Mouse (Mus musculus) midbrain, embryonic 10.5 days (tissue): ENCODE measurements at regions not wholly inside any gene's neighbourhood (a gene's known extent, or its start where the extent isn't known, plus 50 kb on each side); places are given as distances from the start of the nearest gene placed in this dataset.

Source experiments
- DNase-seq: peaks from one replicate; pipeline ENCODE4 v3.0.0-alpha.2; 2017; ENCODE audit warnings: low spot score
- H3K27ac ChIP-seq: fragments of 300-500 bp; sonication (generic); replicated peaks from 2 replicates; pipeline ENCODE4 v1.5.1; 2016; ENCODE audit warnings: mild to moderate bottlenecking
- H3K27me3 ChIP-seq: fragments of 300-500 bp; sonication (generic); 2 replicates; pipeline ENCODE4 v1.6.1; 2016; ENCODE audit warnings: low read depth, mild to moderate bottlenecking; ENCODE audit not compliant: poor library complexity, severe bottlenecking
- H3K36me3 ChIP-seq: fragments of 300-500 bp; sonication (generic); 2 replicates; pipeline ENCODE4 v1.6.1; 2016; ENCODE audit warnings: mild to moderate bottlenecking, moderate library complexity
- H3K4me1 ChIP-seq: fragments of 300-500 bp; sonication (generic); 2 replicates; pipeline ENCODE4 v1.6.1; 2016
- H3K4me3 ChIP-seq: fragments of 300-500 bp; sonication (generic); 2 replicates; pipeline ENCODE4 v1.5.1; 2016; ENCODE audit warnings: mild to moderate bottlenecking, moderate library complexity
- H3K9me3 ChIP-seq: fragments of 300-500 bp; sonication (generic); replicated peaks from 2 replicates; pipeline ENCODE4 v1.6.1; 2016; ENCODE audit warnings: mild to moderate bottlenecking
- WGBS: fragments of 180-500 bp; shearing (Covaris S2); methylation state at CpG from one replicate; pipeline ENCODE4 v1.1.7; 2016; 5-methylcytosine and 5-hydroxymethylcytosine counted together

GRCm38 (mm10) chr3:148237555-148237954, 752.8 kb downstream of the Adgrl2 start:
- H3K9me3 ChIP-seq = no peaks in the 10 kb centered on the region; the same call in 1 of the 2 replicates
- 91% methylated on average over 6 of the region's 6 CpGs for WGBS

DNA sequence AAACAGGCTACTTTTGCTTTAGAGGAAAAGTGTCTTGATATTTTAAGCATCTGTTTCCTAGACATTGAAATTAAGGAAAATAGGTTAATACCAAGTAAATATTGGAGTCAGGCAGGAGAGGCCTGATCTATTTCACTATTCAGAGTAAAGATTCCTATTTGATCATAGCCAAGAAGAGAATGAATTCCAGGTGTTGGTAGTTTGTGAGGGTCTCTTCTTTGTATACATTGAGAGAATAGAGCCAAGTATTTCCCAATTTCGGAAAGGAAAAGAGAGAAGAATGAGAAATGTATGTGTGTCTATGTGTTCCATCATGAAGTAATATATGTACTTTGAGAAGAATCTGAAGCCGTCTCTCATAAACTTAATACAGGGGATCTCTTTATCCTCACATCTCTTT, 756.7 kb downstream of the Adgrl2 start:
- 86% methylated on average over 2 of the region's 2 CpGs for WGBS

More at GRCm38 (mm10) chr3:148237555-148237954, 752.8 kb downstream of the Adgrl2 start:
- Histone ChIP-seq H3K4me1 (no peaks in the 10 kb centered on the region), H3K27me3 (no peaks in the 10 kb centered on the region), H3K36me3 (no peaks in the 10 kb centered on the region), H3K4me3 (no peak overlapping the region), H3K27ac (no peak overlapping the region)
- DNase-seq = no peak

DNA sequence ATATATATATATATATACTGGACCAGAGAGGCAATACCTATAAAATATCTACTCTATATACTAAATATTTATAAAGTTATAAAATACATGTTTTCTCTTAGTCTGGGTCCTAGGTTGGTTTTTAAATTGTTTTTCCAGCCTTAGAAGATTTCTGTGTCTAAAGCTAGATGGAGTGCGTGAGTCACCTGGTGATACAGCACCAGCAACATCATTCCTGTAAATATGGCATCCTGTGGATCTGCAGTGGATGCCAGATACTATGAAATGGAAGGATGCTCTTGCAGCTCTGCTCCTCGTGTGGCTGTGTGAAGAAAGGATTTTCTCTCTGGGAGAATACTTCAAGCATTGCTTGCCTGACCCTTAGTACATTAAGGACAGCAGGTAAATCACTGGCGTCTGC, 761.2 kb downstream of the Adgrl2 start:
- Histone ChIP-seq H3K9me3 (no peaks in the 10 kb centered on the region), H3K4me1 (no peaks in the 10 kb centered on the region), H3K36me3 (no peaks in the 10 kb centered on the region), H3K27ac (no peak overlapping the region), H3K27me3 (no peaks in the 10 kb centered on the region), H3K4me3 (no peak overlapping the region)
- 80% methylated on average over 3 of the region's 3 CpGs for WGBS
- DNase-seq = no peak

More for the DNA sequence above, 756.7 kb downstream of the Adgrl2 start:
- no peak overlapping the region for H3K4me3 ChIP-seq
- no peaks in the 10 kb centered on the region for H3K4me1 ChIP-seq
- H3K9me3 ChIP-seq = no peaks in the 10 kb centered on the region
- H3K27me3 ChIP-seq = no peaks in the 10 kb centered on the region
- DNase-seq = no peak
- H3K36me3 ChIP-seq = no peaks in the 10 kb centered on the region
- no peak overlapping the region for H3K27ac ChIP-seq

GRCm38 (mm10) chr3:148228002-148228707, 762.2 kb downstream of the Adgrl2 start:
- Histone ChIP-seq H3K4me3 (no peak overlapping the region), H3K27me3 (no peaks in the 10 kb centered on the region), H3K27ac (no peak overlapping the region), H3K4me1 (no peaks in the 10 kb centered on the region), H3K9me3 (no peaks in the 10 kb centered on the region), H3K36me3 (no peaks in the 10 kb centered on the region)
- no peak for DNase-seq
- 79% methylated on average over 9 of the region's 9 CpGs for WGBS

GRCm38 (mm10) chr3:148220826-148221225, 769.5 kb downstream of the Adgrl2 start:
- H3K9me3 ChIP-seq = no peaks in the 10 kb centered on the region
- no peaks in the 10 kb centered on the region for H3K27me3 ChIP-seq
- H3K36me3 ChIP-seq = no peaks in the 10 kb centered on the region
- H3K4me3 ChIP-seq = no peak overlapping the region
- H3K27ac ChIP-seq = no peak overlapping the region
- H3K4me1 ChIP-seq = no peaks in the 10 kb centered on the region
- WGBS = 91% methylated on average over 5 of the region's 5 CpGs
- DNase-seq = no peak

DNA sequence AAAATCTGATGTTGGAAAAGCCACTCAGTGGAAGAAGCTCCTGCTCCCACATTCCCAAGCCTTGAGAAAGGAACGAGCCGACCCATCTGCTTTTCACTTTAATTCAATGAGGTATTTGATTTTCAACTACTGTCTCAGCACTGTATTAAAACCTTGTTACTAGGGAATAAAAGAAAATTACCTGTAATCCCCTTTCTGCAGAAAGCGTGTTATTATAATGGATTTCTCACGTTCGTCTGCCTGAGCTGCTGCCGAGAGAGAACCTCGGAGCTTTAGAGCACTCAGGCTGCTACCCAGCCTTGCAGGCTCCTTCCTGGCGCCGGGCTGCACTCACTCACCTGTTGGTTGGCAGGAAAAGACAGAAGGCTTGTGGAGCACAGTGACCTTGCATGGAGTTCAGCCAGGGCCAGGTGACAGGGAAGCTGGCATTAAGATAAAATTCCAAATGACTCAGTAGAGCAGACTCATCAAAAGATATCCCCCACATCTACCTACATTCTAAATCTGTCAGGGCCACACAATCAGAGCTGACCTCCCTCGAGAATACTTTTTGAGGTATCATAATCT, 770.2 kb downstream of the Adgrl2 start:
- H3K36me3 ChIP-seq = no peaks in the 10 kb centered on the region
- H3K4me3 ChIP-seq = no peak overlapping the region
- no peaks in the 10 kb centered on the region for H3K9me3 ChIP-seq
- DNase-seq = no peak
- 81% methylated on average over 10 of the region's 10 CpGs for WGBS
- H3K4me1 ChIP-seq = no peaks in the 10 kb centered on the region
- no peaks in the 10 kb centered on the region for H3K27me3 ChIP-seq
- no peak overlapping the region for H3K27ac ChIP-seq

- Histone ChIP-seq H3K4me1 (no peaks in the 10 kb centered on the region), H3K27ac (no peak overlapping the region), H3K36me3 (no peaks in the 10 kb centered on the region), H3K9me3 (no peaks in the 10 kb centered on the region), H3K4me3 (no peak overlapping the region), H3K27me3 (no peaks in the 10 kb centered on the region)
- DNase-seq = no peak
- 83% methylated on average over 3 of the region's 3 CpGs for WGBS
Measured at GRCm38 (mm10) chr3:148202148-148202547, 788.2 kb downstream of the Adgrl2 start.

- DNase-seq = no peak
- H3K36me3 ChIP-seq = no peaks in the 10 kb centered on the region
- H3K27ac ChIP-seq = no peak overlapping the region
- WGBS = 66% methylated on average over 2 of the region's 2 CpGs
- H3K9me3 ChIP-seq = no peaks in the 10 kb centered on the region
- no peaks in the 10 kb centered on the region for H3K4me1 ChIP-seq
- no peaks in the 10 kb centered on the region for H3K27me3 ChIP-seq
- H3K4me3 ChIP-seq = no peak overlapping the region
Measured at GRCm38 (mm10) chr3:148186704-148187103, 803.7 kb downstream of the Adgrl2 start.

DNA sequence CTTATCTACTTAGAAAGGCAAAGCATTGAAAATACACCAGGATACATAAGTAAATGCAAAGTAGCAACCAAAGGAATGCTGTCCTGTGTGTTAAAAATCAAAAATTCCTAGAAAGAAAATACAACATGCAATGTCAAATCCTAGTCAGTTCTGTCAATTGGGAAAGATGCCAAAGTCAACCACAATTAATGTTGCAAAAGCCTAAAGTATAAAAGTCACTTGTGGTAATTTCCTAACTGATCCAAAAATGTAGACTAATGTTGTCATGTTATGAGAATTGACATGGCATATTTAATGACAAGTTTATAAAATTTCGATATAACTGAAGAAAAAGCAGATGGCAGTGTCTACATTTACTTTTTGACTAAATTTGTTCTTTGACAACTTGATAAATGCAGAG, 822.8 kb downstream of the Adgrl2 start:
- Histone ChIP-seq H3K27ac (no peak overlapping the region), H3K4me1 (no peaks in the 10 kb centered on the region), H3K27me3 (no peaks in the 10 kb centered on the region), H3K9me3 (no peaks in the 10 kb centered on the region), H3K36me3 (no peaks in the 10 kb centered on the region), H3K4me3 (no peak overlapping the region)
- no peak for DNase-seq
- 90% methylated on average over 1 of the region's 1 CpGs for WGBS

DNA sequence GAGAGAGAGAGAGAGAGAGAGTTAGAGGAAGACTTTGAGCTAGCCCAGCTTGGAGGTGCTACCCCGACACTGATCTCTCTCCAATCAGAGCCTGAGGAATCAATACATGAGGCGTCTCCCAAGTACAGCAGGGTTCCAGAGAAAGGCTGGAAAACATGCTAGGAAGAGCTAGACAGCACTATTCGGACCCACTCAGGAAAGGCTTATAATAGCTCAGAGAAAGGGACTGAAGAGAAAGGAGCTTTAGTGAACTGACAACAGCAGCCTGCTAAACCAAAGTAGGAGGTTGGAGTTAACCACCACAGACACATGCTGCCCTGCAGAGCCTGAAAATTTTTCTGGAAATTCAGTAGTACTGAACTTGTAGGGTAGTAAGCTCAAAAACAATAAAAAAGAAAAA, 831.3 kb downstream of the Adgrl2 start:
- Histone ChIP-seq H3K4me3 (no peak overlapping the region), H3K9me3 (no peaks in the 10 kb centered on the region), H3K27me3 (no peaks in the 10 kb centered on the region), H3K36me3 (no peaks in the 10 kb centered on the region), H3K4me1 (no peaks in the 10 kb centered on the region), H3K27ac (no peak overlapping the region)
- DNase-seq = no peak
- WGBS = 61% methylated on average over 3 of the region's 3 CpGs

DNA sequence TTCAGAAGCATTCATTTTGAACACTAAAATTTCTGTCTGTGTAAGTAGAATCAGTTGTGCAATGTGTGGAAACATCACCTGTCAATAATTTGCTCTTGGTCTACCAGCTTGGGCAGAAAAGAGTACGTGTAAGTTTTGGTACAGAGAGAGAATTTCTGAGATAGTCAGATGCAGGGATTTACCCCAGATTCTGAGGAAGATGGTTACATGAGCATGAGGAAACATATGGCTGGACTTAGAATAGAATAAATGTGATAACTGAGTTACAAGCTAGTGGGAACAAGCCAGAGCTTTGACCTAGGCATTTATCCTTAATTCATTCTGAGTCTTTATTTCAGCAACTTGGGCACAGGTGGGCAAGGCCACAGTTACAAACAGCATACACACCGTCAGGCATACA, 831.8 kb downstream of the Adgrl2 start:
- Histone ChIP-seq H3K9me3 (no peaks in the 10 kb centered on the region), H3K4me1 (no peaks in the 10 kb centered on the region), H3K4me3 (no peak overlapping the region), H3K36me3 (no peaks in the 10 kb centered on the region), H3K27me3 (no peaks in the 10 kb centered on the region), H3K27ac (no peak overlapping the region)
- 87% methylated on average over 2 of the region's 2 CpGs for WGBS
- no peak for DNase-seq

DNA sequence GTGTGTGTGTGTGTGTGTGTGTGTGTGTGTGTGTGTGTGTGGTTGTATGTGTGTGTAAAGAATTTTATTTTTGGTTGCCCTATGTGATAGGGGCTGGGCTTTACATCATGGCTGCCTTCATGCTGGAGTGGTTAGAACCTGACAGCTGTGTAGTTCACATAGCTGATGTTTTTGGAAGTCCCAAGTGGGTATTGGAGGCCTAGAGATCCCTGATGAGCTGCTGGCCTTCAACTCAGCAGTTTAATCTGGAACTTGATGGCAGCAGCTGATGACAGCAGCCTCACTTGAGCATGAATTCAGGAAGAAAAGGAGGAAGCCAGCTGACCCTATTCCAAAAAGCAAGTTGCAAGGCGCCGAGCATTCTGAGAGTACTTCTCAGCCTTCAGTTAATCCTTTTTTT, 846.6 kb downstream of the Adgrl2 start:
- Histone ChIP-seq H3K36me3 (no peaks in the 10 kb centered on the region), H3K4me3 (no peak overlapping the region), H3K4me1 (no peaks in the 10 kb centered on the region), H3K27ac (no peak overlapping the region), H3K27me3 (no peaks in the 10 kb centered on the region), H3K9me3 (no peaks in the 10 kb centered on the region)
- no peak for DNase-seq
- WGBS = 81% methylated on average over 2 of the region's 2 CpGs

DNA sequence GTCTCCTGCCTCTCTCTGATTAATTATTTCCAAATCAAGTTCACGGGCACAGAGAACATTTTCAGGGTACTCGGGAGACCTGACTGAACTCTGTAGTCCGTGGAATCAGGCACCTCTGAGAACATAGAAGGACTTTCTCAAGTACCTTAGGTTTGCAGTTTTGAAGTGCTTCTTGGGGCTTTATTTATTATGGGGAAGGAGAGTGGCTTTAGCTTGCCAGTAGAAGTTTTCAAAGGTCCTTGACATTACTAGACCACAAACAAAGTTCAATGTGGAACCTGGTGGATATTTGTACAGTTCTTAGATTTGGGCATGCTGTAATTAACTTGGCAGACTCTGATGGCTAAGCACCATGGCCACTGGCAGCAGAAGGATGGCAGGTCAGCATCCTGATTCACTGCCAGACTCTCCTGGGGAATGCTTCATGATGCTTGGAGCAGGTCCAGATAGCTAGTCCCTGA, 853.5 kb downstream of the Adgrl2 start:
- Histone ChIP-seq H3K9me3 (no peaks in the 10 kb centered on the region), H3K4me1 (no peaks in the 10 kb centered on the region), H3K27me3 (no peaks in the 10 kb centered on the region), H3K27ac (no peak overlapping the region), H3K4me3 (no peak overlapping the region), H3K36me3 (no peaks in the 10 kb centered on the region)
- no peak for DNase-seq
- 91% methylated on average over 3 of the region's 3 CpGs for WGBS
